Mouse (Mus musculus) thymus, postnatal 4 days (tissue): ENCODE results near the gene Mtrex.

Experiments used
- DNase-seq: peaks from one replicate; pipeline ENCODE4 v3.0.0; 2021

Mtrex gene

DNA sequence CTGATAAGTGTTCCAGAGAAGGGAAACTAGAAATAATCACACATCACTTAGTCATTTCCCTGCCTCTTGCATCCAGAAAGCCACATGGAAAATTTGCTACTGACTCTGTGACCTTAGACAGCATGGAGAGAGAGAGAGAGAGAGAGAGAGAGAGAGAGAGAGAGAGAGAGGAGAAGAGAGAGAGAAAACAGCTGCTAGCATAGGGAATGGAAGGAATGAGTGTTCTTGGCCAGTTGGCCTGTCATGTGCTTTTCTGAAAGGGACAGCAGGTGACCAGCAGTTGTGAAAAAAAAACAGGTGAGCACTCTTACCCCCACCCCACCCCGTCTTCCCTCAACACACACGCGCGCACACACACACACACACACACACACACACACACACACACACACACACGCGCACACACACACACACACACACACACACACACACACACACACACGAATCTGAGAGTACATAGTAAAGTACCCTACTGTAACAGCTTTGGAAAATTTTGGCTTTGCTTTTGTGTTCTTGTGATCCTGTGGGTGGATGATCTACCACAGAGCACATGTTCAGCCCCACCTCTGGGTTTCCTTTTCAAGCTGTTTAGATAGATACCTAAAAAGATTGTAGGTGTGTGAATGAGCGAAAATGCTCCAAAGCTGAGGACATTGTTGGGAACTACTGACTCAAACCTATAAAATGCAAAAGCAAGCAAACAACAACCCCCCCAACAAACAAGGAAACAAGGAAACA, 103.1 kb downstream of the Mtrex start:
- no peak for DNase-seq

DNA sequence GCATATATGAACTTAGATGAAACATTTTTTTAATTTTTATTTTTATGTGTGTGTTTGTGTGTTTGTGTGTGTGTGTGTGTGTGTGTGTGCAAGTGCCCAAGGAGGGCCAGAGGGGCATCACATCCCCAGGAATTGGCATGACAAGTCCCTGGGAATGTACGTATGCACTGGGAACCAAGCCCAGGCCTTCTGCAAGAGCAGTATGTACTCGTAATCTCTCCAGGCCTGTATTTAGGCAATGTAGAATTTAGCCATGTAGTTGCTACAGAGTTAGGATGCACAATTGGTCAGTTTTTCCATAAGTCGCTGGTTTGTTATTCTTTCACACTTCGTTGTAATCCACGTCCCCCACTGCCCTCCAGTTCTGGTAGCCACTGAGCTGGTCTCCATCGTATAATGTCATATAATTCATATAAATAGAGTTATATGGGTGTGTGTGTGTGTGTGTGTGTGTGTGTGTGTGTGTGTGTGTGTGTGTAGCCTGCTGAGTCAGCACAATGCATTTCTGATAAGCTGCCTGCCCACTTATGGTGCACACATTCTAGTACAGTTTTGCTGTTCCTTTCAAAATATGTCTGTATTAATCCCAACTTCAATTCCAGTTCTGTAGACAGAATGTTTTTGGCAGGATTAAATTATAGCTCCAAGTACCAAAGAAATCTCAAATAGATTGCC, 103.8 kb downstream of the Mtrex start:
- no peak for DNase-seq

DNA sequence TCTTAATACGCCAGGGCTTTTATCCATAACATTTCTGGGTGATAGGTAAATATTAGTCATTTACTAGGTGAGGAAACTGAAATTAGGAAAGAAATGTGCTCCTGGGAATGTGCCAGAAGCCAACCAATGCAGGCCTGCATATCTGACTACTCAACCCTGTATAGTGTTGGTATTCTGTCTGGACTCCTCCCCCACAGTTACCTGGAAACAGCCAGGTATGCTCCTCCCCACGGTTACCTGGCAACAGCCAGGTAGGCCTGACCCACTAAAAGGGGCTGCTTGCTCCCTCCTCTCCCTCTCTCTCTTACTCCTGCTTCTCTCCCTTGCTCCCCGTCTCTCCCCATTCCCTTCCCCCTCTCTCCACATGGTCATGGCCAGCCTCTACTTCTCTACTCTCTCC, 104.8 kb downstream of the Mtrex start:
- DNase-seq, result no peak

DNA sequence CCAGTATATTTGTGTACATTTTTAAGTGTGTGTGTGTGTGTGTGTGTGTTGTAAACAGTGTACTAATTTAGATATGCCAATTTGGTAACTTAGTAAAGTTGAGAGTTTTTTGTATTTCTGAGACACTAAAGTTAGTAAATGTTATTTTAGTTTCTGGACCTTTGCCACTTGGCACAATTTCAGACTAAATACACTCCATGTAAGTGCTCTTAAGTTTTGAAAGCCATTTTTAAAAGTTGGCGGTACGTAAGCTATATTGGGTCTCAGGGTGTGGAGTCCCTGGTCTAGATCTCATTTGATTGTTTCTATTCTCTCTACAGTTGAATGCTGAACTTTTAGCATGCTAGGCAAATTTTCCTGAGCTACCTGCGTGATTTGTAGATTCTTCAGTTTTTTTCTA, 109.1 kb downstream of the Mtrex start:
- DNase-seq, result no peak
